Mouse (Mus musculus): ENCODE results near the gene Retsat. TPM values are rescaled to one million over a fixed set of nuclear protein-coding genes. Genes with fewer than 3 reads are reported as not detected.

Gene Retsat
- polyA plus RNA-seq, 1 experiment = 64.5 TPM

- no peak for DNase-seq (ENCODE audit: low read depth)
Observed at GRCm38 (mm10) chr6:72623661-72624402, 25.6 kb downstream of the Retsat start.

GRCm38 (mm10) chr6:72626391-72626790 is 28.1 kb downstream of the Retsat start:
- DNase-seq (ENCODE audit: low read depth) = no peak

GRCm38 (mm10) chr6:72627276-72627675 is 29.0 kb downstream of the Retsat start:
- no peak for DNase-seq (ENCODE audit: low read depth)

GRCm38 (mm10) chr6:72630370-72630769 is 32.1 kb downstream of the Retsat start:
- no peak for DNase-seq (ENCODE audit: low read depth)

GRCm38 (mm10) chr6:72630961-72631360 is 32.7 kb downstream of the Retsat start:
- no peak for DNase-seq (ENCODE audit: low read depth)

GRCm38 (mm10) chr6:72631700-72632099 is 33.4 kb downstream of the Retsat start:
- DNase-seq (ENCODE audit: low read depth) = no peak

- no peak for DNase-seq (ENCODE audit: low read depth)
Observed at GRCm38 (mm10) chr6:72634311-72634710, 36.0 kb downstream of the Retsat start.

GRCm38 (mm10) chr6:72635760-72636431 is 37.6 kb downstream of the Retsat start:
- DNase-seq (ENCODE audit: low read depth) = no peak

- no peak for DNase-seq (ENCODE audit: low read depth)
Observed at GRCm38 (mm10) chr6:72636940-72637339, 38.7 kb downstream of the Retsat start.

GRCm38 (mm10) chr6:72641218-72641954 is 43.1 kb downstream of the Retsat start:
- DNase-seq (ENCODE audit: low read depth) = no peak

- no peak for DNase-seq (ENCODE audit: low read depth)
Observed at GRCm38 (mm10) chr6:72644576-72644975, 46.3 kb downstream of the Retsat start.

- DNase-seq (ENCODE audit: low read depth) = no peak
Observed at GRCm38 (mm10) chr6:72645364-72645763, 47.1 kb downstream of the Retsat start.

- no peak for DNase-seq (ENCODE audit: low read depth)
Observed at GRCm38 (mm10) chr6:72647383-72647820, 49.1 kb downstream of the Retsat start.

GRCm38 (mm10) chr6:72648002-72648595 is 49.8 kb downstream of the Retsat start:
- no peak for DNase-seq (ENCODE audit: low read depth)

GRCm38 (mm10) chr6:72650338-72650851 is 52.1 kb downstream of the Retsat start:
- peak; percentile 57 for DNase-seq (ENCODE audit: low read depth)

GRCm38 (mm10) chr6:72653419-72653818 is 55.1 kb downstream of the Retsat start:
- DNase-seq (ENCODE audit: low read depth) = peak; percentile 94

- no peak for DNase-seq (ENCODE audit: low read depth)
Observed at GRCm38 (mm10) chr6:72654355-72654754, 56.1 kb downstream of the Retsat start.

- DNase-seq (ENCODE audit: low read depth) = no peak
Observed at GRCm38 (mm10) chr6:72655309-72656052, 57.2 kb downstream of the Retsat start.

- no peak for DNase-seq (ENCODE audit: low read depth)
Observed at GRCm38 (mm10) chr6:72656053-72656442, 57.8 kb downstream of the Retsat start.

- DNase-seq (ENCODE audit: low read depth) = no peak
Observed at GRCm38 (mm10) chr6:72658006-72658405, 59.7 kb downstream of the Retsat start.
